Comparison of ENCODE assay signal across 8 mouse cellular contexts in the genomic region with DNA sequence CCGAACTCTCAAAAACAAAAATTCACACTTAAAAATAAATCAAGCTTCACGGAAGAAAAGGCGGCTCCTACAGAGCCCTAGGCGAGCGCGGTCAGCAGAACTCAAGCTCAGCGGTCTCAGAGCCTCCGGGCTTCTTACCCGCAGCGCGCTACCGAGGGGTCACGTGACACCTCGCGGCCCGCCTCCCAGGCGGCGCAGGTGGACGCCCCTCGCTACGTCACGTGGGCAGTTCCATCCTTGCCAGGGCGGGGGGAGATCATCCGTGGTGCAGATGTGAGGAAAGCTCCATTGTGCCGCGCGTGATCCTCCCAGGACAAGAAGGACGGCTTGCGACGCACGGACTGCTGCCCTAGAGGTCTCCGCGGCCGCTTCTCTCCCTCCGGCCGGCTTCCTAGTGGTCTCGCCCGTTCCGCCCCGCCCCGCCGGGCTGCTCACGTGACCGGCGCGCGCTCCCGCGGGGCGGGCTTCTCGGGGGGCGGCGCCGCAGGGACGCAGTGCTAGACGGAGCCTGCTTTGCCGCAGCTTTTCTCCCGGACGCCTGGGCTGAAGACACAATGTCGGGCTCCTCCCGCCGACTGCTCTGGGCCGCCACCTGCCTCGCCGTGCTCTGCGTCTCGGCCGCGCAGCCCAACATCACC. TPM values are rescaled to one million over a fixed set of nuclear protein-coding genes. Genes with fewer than 3 reads are reported as not detected.
DNase-seq lines count a peak whose midpoint lies in the region; ATAC-seq and TF ChIP-seq lines count a peak whose summit lies in the region.

Cd164 (plus strand) TSS at position 434 of the 638 bp plus-strand sequence.

- H3K27ac ChIP-seq in cortical plate, adult 2 months (ENCODE audit: insufficient read depth, low read length), result peak within 1 kb of the TSS; percentile 99

- DNase-seq in gastrocnemius, postnatal 10 days, result peak; percentile 94
- peak; percentile 97 for DNase-seq in induced T-regulatory cell, adult 2 months (ENCODE audit: low read depth)
- DNase-seq in left cerebral cortex, adult 9 months (ENCODE audit: low spot score in 2 of 2), result peak; percentile 69 to 87
- DNase-seq in right cerebral cortex, postnatal 14 days, result peak; percentile 89
- peak; percentile 85 to 89 for DNase-seq in urinary bladder, postnatal 36 days (ENCODE audit: low spot score in 2 of 2)

- H3K4me1 ChIP-seq in cortical plate, adult 2 months (ENCODE audit: control insufficient read depth, insufficient read depth, low read length), result peaks cover 2% of the 10 kb centered on the region; the same call in 1 of the 2 replicates

- TF ChIP-seq CTCF in cortical plate, adult 2 months (IDR thresholded peaks at IDR 0.05; ENCODE audit: extremely low read depth, insufficient read depth, low read length), result no peak

- TF ChIP-seq POLR2A in cortical plate, adult 2 months (IDR thresholded peaks at IDR 0.05; ENCODE audit: extremely low read depth, insufficient read depth, low read length), result peak; percentile 92

- H3K4me3 ChIP-seq in cortical plate, adult 2 months (ENCODE audit: insufficient read depth, low read length), result peak within 1 kb of the TSS; percentile 65

- ATAC-seq in activated CD4-positive, CD25-positive, alpha-beta regulatory T cell, adult 4 months, result peak; percentile 71
- ATAC-seq in megakaryocyte progenitor cell, adult 5-6 weeks (replicated peaks; ENCODE audit: poor library complexity), result peak; percentile 61

RNA-seq across cellular contexts. Expression of gene Cd164, which starts in this region (rescaled TPM):
- 100 to 1,000 TPM; 202 to 222 TPM for polyA plus RNA-seq in activated CD4-positive, CD25-positive, alpha-beta regulatory T cell, adult 4 months (2017; shearing (Covaris generic))
- 51.3 and 59.3 TPM in 2 replicates for polyA plus RNA-seq in cortical plate, adult 2 months (2012; rRNA removed)
- 100 to 1,000 TPM; 173 to 184 TPM for total RNA-seq in gastrocnemius, postnatal 10 days (2021)
- total RNA-seq in megakaryocyte progenitor cell, adult 5-6 weeks (2015), result 224 and 232 TPM in 2 replicates
- total RNA-seq in megakaryocyte progenitor cell, adult 5-6 weeks (2017), result 115 and 172 TPM in 2 replicates

Comparison
In these comparisons a context has a peak if more than half of its experiments do, and no peak if none do; other contexts are left out.
1. Peak in every context shown above with its lines: DNase-seq, ATAC-seq, H3K4me3 ChIP-seq and H3K27ac ChIP-seq.